Mouse (Mus musculus) MEL (cell line): ENCODE data around the gene Suclg1.

ENCODE experiments used
- BHLHE40 ChIP-seq: IDR thresholded peaks from 2 replicates; pipeline ENCODE4 v1.6.1; 2012; ENCODE audit warnings: low read depth, mild to moderate bottlenecking, inconsistent platforms, low read length, improper control_type of control experiment, borderline replicate concordance
- CTCF ChIP-seq, 3 experiments: IDR thresholded peaks in 2 of 3; conservative IDR thresholded peaks in 1 of 3; 2 replicates each; pipeline ENCODE4 v1.5.1; 2011 to 2012; ENCODE audit warnings: low read length in 3 of 3, low read depth in 2 of 3, mild to moderate bottlenecking in 2 of 3, improper control_type of control experiment in 1 of 3, inconsistent platforms in 1 of 3, mixed read lengths in 1 of 3, moderate library complexity in 1 of 3; ENCODE audit not compliant: control insufficient read depth in 1 of 3, insufficient read depth in 1 of 3, poor library complexity in 1 of 3, severe bottlenecking in 1 of 3
- GABPA ChIP-seq: IDR thresholded peaks from 2 replicates; pipeline ENCODE4 v1.6.1; 2012; ENCODE audit warnings: low read depth, mild to moderate bottlenecking, inconsistent platforms, low read length, improper control_type of control experiment, moderate library complexity
- GATA1 ChIP-seq: IDR thresholded peaks from 2 replicates; pipeline ENCODE4 v1.6.1; 2011; ENCODE audit warnings: low read depth, low read length, improper control_type of control experiment
- MEF2A ChIP-seq: IDR thresholded peaks from 2 replicates; pipeline ENCODE4 v1.6.1; 2014; ENCODE audit warnings: low read depth, mild to moderate bottlenecking, inconsistent platforms, low read length, improper control_type of control experiment; ENCODE audit not compliant: poor library complexity, insufficient replicate concordance, severe bottlenecking; ENCODE audit errors: extremely low read depth
- MXI1 ChIP-seq: IDR thresholded peaks from 2 replicates; pipeline ENCODE4 v1.6.1; 2011; ENCODE audit warnings: mild to moderate bottlenecking, low read depth, low read length, improper control_type of control experiment
- MYC ChIP-seq: IDR thresholded peaks from 2 replicates; pipeline ENCODE4 v1.6.1; 2011; ENCODE audit warnings: low read depth, mild to moderate bottlenecking, low read length, improper control_type of control experiment, moderate library complexity
- POLR2A ChIP-seq, 2 experiments: IDR thresholded peaks; 2 replicates each; pipeline ENCODE4 v1.6.1; 2011 to 2012; ENCODE audit warnings: low read length in 2 of 2, mild to moderate bottlenecking in 2 of 2, control low read depth in 1 of 2, improper control_type of control experiment in 1 of 2, low read depth in 1 of 2, moderate library complexity in 1 of 2; ENCODE audit not compliant: control insufficient read depth in 1 of 2, insufficient read depth in 1 of 2, poor library complexity in 1 of 2
- POLR2AphosphoS5 ChIP-seq: IDR thresholded peaks from 2 replicates; pipeline ENCODE4 v1.6.1; 2012; ENCODE audit warnings: low read depth, borderline replicate concordance, mild to moderate bottlenecking, inconsistent platforms, low read length, moderate library complexity, mixed read lengths
- SIN3A ChIP-seq: IDR thresholded peaks from 2 replicates; pipeline ENCODE4 v1.6.1; 2012; ENCODE audit warnings: low read length, improper control_type of control experiment, inconsistent platforms
- SMC3 ChIP-seq: IDR thresholded peaks from 2 replicates; pipeline ENCODE4 v1.6.1; 2011; ENCODE audit warnings: low read depth, low read length, improper control_type of control experiment
- USF2 ChIP-seq, 2 experiments: IDR thresholded peaks; 2 replicates each; pipeline ENCODE4 v1.6.1; 2011 to 2012; ENCODE audit warnings: improper control_type of control experiment in 2 of 2, low read length in 2 of 2, borderline replicate concordance in 1 of 2, inconsistent platforms in 1 of 2, low read depth in 1 of 2, mild to moderate bottlenecking in 1 of 2; ENCODE audit not compliant: insufficient read depth in 1 of 2
- ZC3H11A ChIP-seq: IDR thresholded peaks from 2 replicates; pipeline ENCODE4 v1.6.1; 2012; ENCODE audit warnings: low read depth, mild to moderate bottlenecking, inconsistent platforms, low read length, improper control_type of control experiment
- ZNF384 ChIP-seq: IDR thresholded peaks from 2 replicates; pipeline ENCODE4 v1.6.1; 2012; ENCODE audit warnings: low read depth, mild to moderate bottlenecking, inconsistent platforms, low read length, improper control_type of control experiment

DNA sequence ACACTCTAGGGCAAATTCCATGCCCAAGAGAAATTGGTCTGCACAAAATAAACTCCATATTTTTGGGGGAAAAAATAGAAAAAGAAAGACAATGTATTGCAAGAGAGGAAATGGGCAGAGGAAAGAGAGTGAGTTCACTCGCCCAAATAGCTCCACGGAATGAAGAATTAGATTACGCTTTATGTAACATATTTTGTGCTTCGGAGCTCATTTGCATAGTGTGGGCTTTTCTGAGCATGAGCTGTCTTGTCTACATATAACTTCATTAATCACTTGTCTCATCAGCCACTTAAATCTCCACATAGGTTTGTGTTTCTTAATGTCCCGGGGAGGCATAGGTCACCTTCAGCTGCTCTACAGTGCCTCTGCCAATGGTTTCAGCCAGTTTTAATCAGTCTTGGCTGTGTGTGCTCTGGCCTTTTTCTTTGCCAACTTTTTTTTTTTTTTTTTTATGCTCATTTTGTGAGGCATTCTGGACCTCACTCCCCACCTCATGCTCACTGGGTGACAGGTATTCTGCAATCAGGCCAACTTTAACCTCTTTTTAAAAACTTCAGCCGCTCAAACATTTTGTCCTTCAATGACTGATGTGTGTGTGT, 13.8 kb upstream of the Suclg1 start:
- TF ChIP-seq GATA1 (no peak), POLR2AphosphoS5 (no peak), ZC3H11A (no peak), MEF2A (no peak), CTCF (IDR thresholded peaks at IDR 0.05 in 2 of 3, conservative IDR thresholded peaks at IDR 0.05 in 1 of 3; ENCODE audit: control insufficient read depth in 1 of 3, insufficient read depth in 1 of 3, low read depth in 2 of 3, low read length in 3 of 3, poor library complexity in 1 of 3, severe bottlenecking in 1 of 3) (no peak), GABPA (no peak), SIN3A (no peak), SMC3 (no peak), POLR2A (IDR thresholded peaks at IDR 0.05; ENCODE audit: control insufficient read depth in 1 of 2, insufficient read depth in 1 of 2, low read depth in 1 of 2, low read length in 2 of 2, poor library complexity in 1 of 2) (no peak), BHLHE40 (no peak), ZNF384 (no peak), MYC (no peak), USF2 (IDR thresholded peaks at IDR 0.05; ENCODE audit: borderline replicate concordance in 1 of 2, insufficient read depth in 1 of 2, low read depth in 1 of 2, low read length in 2 of 2) (no peak), MXI1 (no peak)
